Mouse (Mus musculus) C3H10T1/2 (cell line): ENCODE data around the gene Cct7. TPM values are rescaled to one million over a fixed set of nuclear protein-coding genes. Genes with fewer than 3 reads are reported as not detected.

ENCODE experiments used
- polyA plus RNA-seq, 2 experiments: library from polyadenylated mRNA; unstranded; fragments of >200 nt; fragmentation: generic; extraction: Trizol; gene quantifications; one replicate each; pipeline ENCODE4 v1.2.1; 2012; ENCODE audit warnings: missing spikeins in 2 of 2

Gene Cct7
- polyA plus RNA-seq = 100 to 1,000 TPM; 216 to 364 TPM

GRCm38 (mm10) chr6:85450697-85451663 is at the start of gene Cct7:
TSS of gene Cct7 (plus strand) at chr6:85451514.

GRCm38 (mm10) chr6:85423836-85424379 is 27.4 kb upstream of the Cct7 start, which contains the start of gene Noto:
TSS of gene Noto (plus strand) at chr6:85423886.

GRCm38 (mm10) chr6:85431842-85432431 is 19.4 kb upstream of the Cct7 start, which contains the start of gene Smyd5:
TSS of gene Smyd5 (plus strand) at chr6:85431989.

GRCm38 (mm10) chr6:85451664-85452410 is 523 bp downstream of the Cct7 start, which contains the start of gene Pradc1:
TSS of gene Pradc1 (minus strand) at chr6:85451970.

GRCm38 (mm10) chr6:85502911-85503250 is 51.6 kb downstream of the Cct7 start, which contains the start of gene Fbxo41:
TSS of gene Fbxo41 (minus strand) at chr6:85502994.

GRCm38 (mm10) chr6:85513531-85513910 is 62.2 kb downstream of the Cct7 start, which contains the start of gene Egr4:
TSS of gene Egr4 (minus strand) at chr6:85513589.

Other genes starting within 250 kb of the Cct7 start
- 1 to 10 TPM; 1.7 to 4.7 TPM for gene Sfxn5, start 118.1 kb upstream of the Cct7 start, polyA plus RNA-seq
- 10 to 100 TPM; 11.9 to 22.5 TPM for gene Rab11fip5, start 76.9 kb upstream of the Cct7 start, polyA plus RNA-seq
- gene Noto, start 27.6 kb upstream of the Cct7 start, polyA plus RNA-seq = not detected
- gene Smyd5, start 19.5 kb upstream of the Cct7 start, polyA plus RNA-seq = 10 to 100 TPM; 28.8 to 51.0 TPM
- 10 to 100 TPM; 35.4 to 45.0 TPM for gene Pradc1, start 456 bp downstream of the Cct7 start, polyA plus RNA-seq
- gene Fbxo41, start 51.5 kb downstream of the Cct7 start, polyA plus RNA-seq = under 1 TPM; under 0.01 to 0.02 TPM
- gene Egr4, start 62.1 kb downstream of the Cct7 start, polyA plus RNA-seq = under 1 TPM in 1 of 2 experiments, not detected in 1; 0.05 TPM
- gene Alms1, start 136.0 kb downstream of the Cct7 start, polyA plus RNA-seq = 1 to 10 TPM in 1 of 2 experiments, under 1 TPM in 1; 0.07 to 1.2 TPM